Mouse (Mus musculus) midbrain, embryonic 14.5 days (tissue): ENCODE results near the gene Ern2. TPM values are rescaled to one million over a fixed set of nuclear protein-coding genes. Genes with fewer than 3 reads are reported as not detected.

Experiments used
- ATAC-seq: fragments of 200-750 bp; cut with Nextera tagmentation; 2 replicates; pipeline ENCODE4 v1.8.0; 2017; ENCODE audit warnings: moderate number of reproducible peaks, moderate library complexity; ENCODE audit not compliant: low FRiP score, low TSS enrichment
- DNase-seq: peaks from one replicate; pipeline ENCODE4 v3.0.0-alpha.2; 2015
- H3K27ac ChIP-seq: fragments of 300-500 bp; sonication (generic); replicated peaks from 2 replicates; pipeline ENCODE4 v1.5.1; 2014; ENCODE audit warnings: mild to moderate bottlenecking, low read depth, low read length, moderate library complexity
- H3K27me3 ChIP-seq: fragments of 300-500 bp; sonication (generic); 2 replicates; pipeline ENCODE4 v1.6.1; 2014; ENCODE audit warnings: low read length, control low read depth, mixed read lengths; ENCODE audit not compliant: control insufficient read depth, insufficient read depth
- H3K36me3 ChIP-seq: fragments of 300-500 bp; sonication (generic); 2 replicates; pipeline ENCODE4 v1.6.1; 2014; ENCODE audit warnings: low read length, control low read depth; ENCODE audit not compliant: control insufficient read depth, insufficient read depth
- H3K4me1 ChIP-seq: fragments of 300-500 bp; sonication (generic); 2 replicates; pipeline ENCODE4 v1.6.1; 2014; ENCODE audit warnings: mild to moderate bottlenecking, antibody characterized with exemption, low read length, control low read depth; ENCODE audit not compliant: control insufficient read depth, insufficient read depth
- H3K4me2 ChIP-seq: fragments of 300-500 bp; sonication (generic); 2 replicates; pipeline ENCODE4 v1.6.1; 2014; ENCODE audit warnings: mild to moderate bottlenecking, low read length, moderate library complexity
- H3K4me3 ChIP-seq: fragments of 300-500 bp; sonication (generic); replicated peaks from 2 replicates; pipeline ENCODE4 v1.5.1; 2014; ENCODE audit warnings: low read depth, low read length
- H3K9ac ChIP-seq: fragments of 300-500 bp; sonication (generic); replicated peaks from 2 replicates; pipeline ENCODE4 v1.6.1; 2014; ENCODE audit warnings: mild to moderate bottlenecking, low read length, moderate library complexity
- H3K9me3 ChIP-seq: fragments of 300-500 bp; sonication (generic); 2 replicates; pipeline ENCODE4 v1.6.1; 2016; ENCODE audit warnings: low read length, control low read depth, mixed read lengths; ENCODE audit not compliant: control insufficient read depth
- WGBS: fragments of 180-500 bp; shearing (Covaris S2); extraction: QIAGEN DNeasy Blood & Tissue Kit; methylation state at CpG from one replicate; pipeline ENCODE4 v1.1.7; 2014; 5-methylcytosine and 5-hydroxymethylcytosine counted together
- polyA plus RNA-seq: library from polyadenylated mRNA; unstranded; fragments of >200 nt; fragmentation: Nextera tagmentation; extraction: Ambion mirVana; gene quantifications from 2 replicates; pipeline ENCODE4 v1.2.1, GENCODE M21; 2014

Ern2 gene
- polyA plus RNA-seq, 1 experiment from 2014 or later = 1.1 TPM

DNA sequence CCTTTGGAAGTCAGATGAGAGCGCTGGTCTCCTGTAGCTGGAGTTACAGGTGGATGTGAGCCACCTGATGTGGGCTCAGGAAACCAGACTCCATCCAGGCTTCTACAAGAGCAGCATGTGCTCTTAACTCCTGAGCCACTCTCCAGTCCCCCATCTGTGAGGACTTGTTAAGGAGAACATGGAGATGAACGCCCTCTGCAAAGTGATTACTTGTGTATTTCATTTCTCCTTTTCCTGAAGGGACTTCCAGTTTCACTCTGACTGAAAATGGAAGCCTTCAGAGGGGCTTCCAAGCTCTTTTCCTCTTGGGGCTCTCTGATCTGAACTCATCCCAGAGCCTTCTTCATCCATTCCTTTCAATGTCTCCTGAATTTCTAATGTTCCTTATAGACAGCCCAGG lies 20.1 kb upstream of the Ern2 start:
- Histone ChIP-seq H3K36me3 (no peaks in the 10 kb centered on the region), H3K4me3 (no peak overlapping the region), H3K4me1 (no peaks in the 10 kb centered on the region), H3K27me3 (no peaks in the 10 kb centered on the region), H3K27ac (no peak overlapping the region), H3K9me3 (no peaks in the 10 kb centered on the region), H3K4me2 (no peak overlapping the region), H3K9ac (no peak overlapping the region)
- DNase-seq (no peak), ATAC-seq (no peak)
- 88% methylated on average over 2 of the region's 2 CpGs for WGBS

DNA sequence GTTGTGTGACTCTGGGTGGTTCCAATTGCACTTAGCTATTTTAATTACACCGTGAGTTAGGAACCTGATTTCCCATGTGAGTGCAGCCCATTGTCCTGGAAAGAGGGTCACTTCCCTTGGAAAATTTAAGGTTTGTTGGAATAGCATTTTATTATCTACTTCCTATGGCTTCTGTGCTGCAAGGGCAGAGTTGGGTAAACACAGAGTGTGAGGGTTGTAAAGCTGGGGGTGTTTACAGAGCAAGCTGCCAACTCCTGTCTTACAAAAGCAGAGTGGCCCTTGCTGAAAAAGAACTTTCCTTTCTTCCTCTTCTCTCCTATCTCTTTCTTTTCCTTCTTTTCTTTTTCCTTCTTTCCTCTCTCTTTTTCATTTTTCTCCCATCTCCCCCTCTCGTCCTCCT lies 17.9 kb upstream of the Ern2 start:
- H3K4me1 ChIP-seq = no peaks in the 10 kb centered on the region
- WGBS = 66% methylated on average over 2 of the region's 2 CpGs
- no peaks in the 10 kb centered on the region for H3K9me3 ChIP-seq
- no peak overlapping the region for H3K27ac ChIP-seq
- H3K27me3 ChIP-seq = no peaks in the 10 kb centered on the region
- H3K4me3 ChIP-seq = no peak overlapping the region
- H3K36me3 ChIP-seq = no peaks in the 10 kb centered on the region
- no peak for ATAC-seq
- no peak for DNase-seq
- H3K4me2 ChIP-seq = no peak overlapping the region
- H3K9ac ChIP-seq = no peak overlapping the region

GRCm38 (mm10) chr7:122199296-122199695 lies 13.3 kb upstream of the Ern2 start:
- 35% methylated on average over 5 of the region's 5 CpGs for WGBS
- peak; percentile 82 for DNase-seq
- no peak overlapping the region for H3K4me2 ChIP-seq
- H3K27ac ChIP-seq = no peak overlapping the region
- no peaks in the 10 kb centered on the region for H3K36me3 ChIP-seq
- H3K4me3 ChIP-seq = no peak overlapping the region
- no peaks in the 10 kb centered on the region for H3K27me3 ChIP-seq
- H3K9me3 ChIP-seq = no peaks in the 10 kb centered on the region
- no peak for ATAC-seq
- no peaks in the 10 kb centered on the region for H3K4me1 ChIP-seq
- H3K9ac ChIP-seq = no peak overlapping the region

DNA sequence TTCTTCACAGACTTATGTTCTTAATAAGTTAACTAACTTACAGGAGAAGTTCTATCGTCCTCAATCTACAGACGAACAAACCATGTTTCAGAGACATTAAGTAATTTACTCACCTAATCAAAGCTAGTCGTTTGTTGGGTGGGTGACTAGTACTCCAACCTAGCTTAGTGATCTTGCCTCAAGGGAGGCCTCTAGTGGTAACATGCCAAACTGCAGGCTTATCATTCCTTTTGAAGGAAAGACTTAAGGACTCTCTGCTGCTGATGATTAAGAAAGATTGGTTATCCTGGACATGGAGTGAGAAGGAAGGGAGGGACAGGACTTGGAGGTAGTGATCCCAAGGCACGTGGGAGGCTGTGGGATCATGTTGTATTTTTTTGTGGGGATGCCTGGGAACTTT lies 11.3 kb upstream of the Ern2 start:
- peak; percentile 79 for DNase-seq
- Histone ChIP-seq H3K36me3 (no peaks in the 10 kb centered on the region), H3K27ac (no peak overlapping the region), H3K4me3 (no peak overlapping the region), H3K9me3 (no peaks in the 10 kb centered on the region), H3K4me2 (no peak overlapping the region), H3K27me3 (no peaks in the 10 kb centered on the region), H3K9ac (no peak overlapping the region), H3K4me1 (no peaks in the 10 kb centered on the region)
- 49% methylated on average over 4 of the region's 4 CpGs for WGBS
- no peak for ATAC-seq

- Histone ChIP-seq H3K27me3 (no peaks in the 10 kb centered on the region), H3K4me1 (no peaks in the 10 kb centered on the region), H3K9ac (no peak overlapping the region), H3K27ac (no peak overlapping the region), H3K36me3 (no peaks in the 10 kb centered on the region), H3K4me2 (no peak overlapping the region), H3K9me3 (no peaks in the 10 kb centered on the region), H3K4me3 (no peak overlapping the region)
- ATAC-seq = no peak
- 90% methylated on average over 9 of the region's 9 CpGs for WGBS
- no peak for DNase-seq
Observed at GRCm38 (mm10) chr7:122196771-122197170, 10.8 kb upstream of the Ern2 start.

GRCm38 (mm10) chr7:122193919-122194318 lies 7.9 kb upstream of the Ern2 start:
- Histone ChIP-seq H3K4me1 (no peaks in the 10 kb centered on the region), H3K9me3 (no peaks in the 10 kb centered on the region), H3K36me3 (no peaks in the 10 kb centered on the region), H3K4me2 (no peak overlapping the region), H3K27me3 (no peaks in the 10 kb centered on the region), H3K9ac (no peak overlapping the region), H3K27ac (no peak overlapping the region), H3K4me3 (no peak overlapping the region)
- ATAC-seq (no peak), DNase-seq (no peak)

- DNase-seq (no peak), ATAC-seq (no peak)
- H3K4me2 ChIP-seq = no peak overlapping the region
- H3K27ac ChIP-seq = no peak overlapping the region
- no peak overlapping the region for H3K4me3 ChIP-seq
- no peaks in the 10 kb centered on the region for H3K9me3 ChIP-seq
- H3K27me3 ChIP-seq = no peaks in the 10 kb centered on the region
- H3K9ac ChIP-seq = no peak overlapping the region
- H3K4me1 ChIP-seq = no peaks in the 10 kb centered on the region
- H3K36me3 ChIP-seq = no peaks in the 10 kb centered on the region
- 65% methylated on average over 10 of the region's 10 CpGs for whole genome bisulfite sequencing
Observed at GRCm38 (mm10) chr7:122191097-122191496, 5.1 kb upstream of the Ern2 start.

- no peak overlapping the region for H3K4me3 ChIP-seq
- no peak overlapping the region for H3K4me2 ChIP-seq
- no peaks in the 10 kb centered on the region for H3K4me1 ChIP-seq
- no peak overlapping the region for H3K9ac ChIP-seq
- no peaks in the 10 kb centered on the region for H3K27me3 ChIP-seq
- 27% methylated on average over 7 of the region's 7 CpGs for WGBS
- no peak overlapping the region for H3K27ac ChIP-seq
- no peaks in the 10 kb centered on the region for H3K36me3 ChIP-seq
- ATAC-seq = no peak
- peak; percentile 79 for DNase-seq
- H3K9me3 ChIP-seq = no peaks in the 10 kb centered on the region
Observed at GRCm38 (mm10) chr7:122189484-122189883, 3.5 kb upstream of the Ern2 start.

GRCm38 (mm10) chr7:122184569-122184968 lies 1.4 kb downstream of the Ern2 start:
- Histone ChIP-seq H3K27ac (no peak overlapping the region), H3K9me3 (no peaks in the 10 kb centered on the region), H3K27me3 (no peaks in the 10 kb centered on the region), H3K4me2 (no peak overlapping the region), H3K4me3 (no peak overlapping the region), H3K36me3 (no peaks in the 10 kb centered on the region), H3K4me1 (no peaks in the 10 kb centered on the region), H3K9ac (no peak overlapping the region)
- DNase-seq = no peak
- no peak for ATAC-seq
- WGBS = 82% methylated on average over 5 of the region's 5 CpGs
